Mouse (Mus musculus) thymus, adult 2 months (tissue): Measurements from ENCODE around the gene Fbxo6. TPM values are rescaled to one million over a fixed set of nuclear protein-coding genes. Genes with fewer than 3 reads are reported as not detected.
"Not testable (repeated sequence)": the region's sequence is repeated elsewhere in the genome, so short reads cannot be mapped to it uniquely, and the experiment has no call there.

Experiments used
- DNase-seq: peaks from one replicate; pipeline ENCODE4 v3.0.0; 2021
- H3K27ac ChIP-seq: fragments of 200-500 bp; 2 replicates; pipeline ENCODE4 v1.5.1; 2012; ENCODE audit warnings: low read length, control low read depth; ENCODE audit not compliant: control insufficient read depth, insufficient read depth
- H3K27me3 ChIP-seq: fragments of 200-500 bp; 2 replicates; pipeline ENCODE4 v1.6.1; 2012; ENCODE audit warnings: mild to moderate bottlenecking, low read length, moderate library complexity, mixed read lengths; ENCODE audit not compliant: control insufficient read depth, insufficient read depth
- H3K36me3 ChIP-seq: fragments of 200-500 bp; 2 replicates; pipeline ENCODE4 v1.6.1; 2012; ENCODE audit warnings: mild to moderate bottlenecking, low read length, moderate library complexity; ENCODE audit not compliant: control insufficient read depth, insufficient read depth
- H3K4me1 ChIP-seq: fragments of 200-500 bp; replicated peaks from 2 replicates; pipeline ENCODE4 v1.6.1; 2012; ENCODE audit warnings: low read length; ENCODE audit not compliant: control insufficient read depth, insufficient read depth
- H3K4me3 ChIP-seq: fragments of 200-500 bp; 2 replicates; pipeline ENCODE4 v1.5.1; 2012; ENCODE audit warnings: mild to moderate bottlenecking, low read length, control low read depth, moderate library complexity; ENCODE audit not compliant: control insufficient read depth, insufficient read depth
- CTCF ChIP-seq: fragments of 200-500 bp; IDR thresholded peaks from 2 replicates; pipeline ENCODE4 v1.5.1; 2012; ENCODE audit warnings: mild to moderate bottlenecking, control low read depth, low read length, moderate library complexity, borderline replicate concordance; ENCODE audit not compliant: control insufficient read depth, poor library complexity, insufficient read depth; ENCODE audit errors: extremely low read depth
- POLR2A ChIP-seq: fragments of 200-500 bp; IDR thresholded peaks from 2 replicates; pipeline ENCODE4 v1.6.1; 2012; ENCODE audit warnings: mild to moderate bottlenecking, low read length, control low read depth, moderate library complexity; ENCODE audit not compliant: control insufficient read depth, poor library complexity, insufficient read depth; ENCODE audit errors: extremely low read depth
- WGBS: fragments of 180-500 bp; shearing (Covaris S2); methylation state at CpG from one replicate; pipeline ENCODE4 v1.1.7; 2018; 5-methylcytosine and 5-hydroxymethylcytosine counted together
- polyA plus RNA-seq: library from polyadenylated mRNA; depleted of rRNA; stranded (reverse); fragments of >200 nt; gene quantifications from 2 replicates; pipeline ENCODE4 v1.2.3, GENCODE M21; 2012; rRNA removed

Fbxo6 gene
- 41.8 and 50.9 TPM in 2 replicates for polyA plus RNA-seq

- TF ChIP-seq POLR2A, result peak; percentile 54; the same call in 1 of the 2 replicates
- TF ChIP-seq CTCF, result peak; percentile 81; the same call in 1 of the 2 replicates
- Histone ChIP-seq H3K4me3 (peak within 1 kb of the TSS; percentile 96), H3K27me3 (no peaks in the 10 kb centered on the region), H3K27ac (no peak within 1 kb of the TSS), H3K4me1 (peaks cover 8% of the 10 kb centered on the region), H3K36me3 (no peaks in the 10 kb centered on the region; the same call in 1 of the 2 replicates)
- WGBS, result under 1% methylated on average over 67 of the region's 67 CpGs
- peak; percentile 88 for DNase-seq
Observed at GRCm38 (mm10) chr4:148151267-148152168, at the start of gene Fbxo6. TSS of gene Fbxo6 (minus strand) at chr4:148152140.

DNA sequence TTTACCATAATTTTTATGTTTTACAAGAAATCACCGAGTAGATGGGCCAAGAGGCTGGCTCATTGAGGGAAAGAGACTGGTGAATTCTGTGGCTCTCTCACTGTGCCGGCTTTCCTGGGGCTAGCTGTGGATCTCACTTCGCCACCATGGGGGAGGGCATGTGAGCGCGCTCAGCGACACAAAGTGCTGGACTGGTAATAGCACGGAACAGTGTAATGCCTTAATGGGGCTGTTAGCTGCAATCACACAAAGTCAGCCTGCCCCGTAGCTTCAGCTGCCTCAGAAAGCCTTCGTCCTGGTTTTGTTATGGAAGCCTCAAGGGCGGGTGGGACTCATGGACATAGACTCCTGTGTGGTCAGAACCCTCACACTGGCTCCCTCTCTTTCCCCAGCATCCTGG is 46.8 kb upstream of the Fbxo6 start:
- no peak for DNase-seq
- H3K27me3 ChIP-seq, result no peaks in the 10 kb centered on the region
- TF ChIP-seq POLR2A, result no peak
- TF ChIP-seq CTCF, result no peak
- no peak overlapping the region for H3K27ac ChIP-seq
- no peak overlapping the region for H3K4me3 ChIP-seq
- WGBS, result 65% methylated on average over 10 of the region's 10 CpGs
- no peaks in the 10 kb centered on the region for H3K4me1 ChIP-seq
- no peaks in the 10 kb centered on the region for H3K36me3 ChIP-seq

- no peak for DNase-seq
- TF ChIP-seq CTCF (no peak), POLR2A (no peak)
- H3K36me3 ChIP-seq, result no peaks in the 10 kb centered on the region
- H3K27me3 ChIP-seq, result no peaks in the 10 kb centered on the region
- H3K4me3 ChIP-seq, result no peak overlapping the region
- no peak overlapping the region for H3K27ac ChIP-seq
- no peaks in the 10 kb centered on the region for H3K4me1 ChIP-seq
Observed at GRCm38 (mm10) chr4:148194400-148194799, 42.5 kb upstream of the Fbxo6 start.

- no peak overlapping the region for H3K27ac ChIP-seq
- no peaks in the 10 kb centered on the region for H3K4me1 ChIP-seq
- WGBS, result 53% methylated on average over 11 of the region's 11 CpGs
- H3K36me3 ChIP-seq, result no peaks in the 10 kb centered on the region
- TF ChIP-seq POLR2A (no peak), CTCF (no peak)
- no peak for DNase-seq
- no peaks in the 10 kb centered on the region for H3K27me3 ChIP-seq
- H3K4me3 ChIP-seq, result no peak overlapping the region
Observed at GRCm38 (mm10) chr4:148192707-148193245, 40.8 kb upstream of the Fbxo6 start.

DNA sequence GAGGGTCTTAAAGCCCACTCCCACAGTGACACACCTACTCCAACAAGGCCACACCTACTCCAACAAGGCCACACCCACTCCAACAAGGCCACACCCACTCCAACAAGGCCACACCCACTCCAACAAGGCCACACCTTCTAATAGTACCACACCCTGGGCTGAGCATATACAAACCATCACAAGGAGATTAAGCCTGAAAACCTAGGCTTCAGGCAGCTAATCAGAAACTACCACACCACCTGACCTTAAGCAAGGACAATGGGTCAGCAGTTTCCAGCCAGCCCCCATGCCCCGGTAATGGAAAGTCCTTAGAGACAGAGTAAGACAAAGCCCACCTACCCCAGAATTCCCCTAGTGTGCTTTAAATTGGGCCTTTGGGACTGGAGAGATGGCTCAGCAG is 36.8 kb upstream of the Fbxo6 start:
- not testable (repeated sequence) for H3K36me3 ChIP-seq, DNase-seq, H3K27ac ChIP-seq, H3K4me1 ChIP-seq, H3K4me3 ChIP-seq, H3K27me3 ChIP-seq
- WGBS, result 91% methylated on average over 1 of the region's 1 CpGs

GRCm38 (mm10) chr4:148185819-148186218 is 33.9 kb upstream of the Fbxo6 start:
- DNase-seq, result no peak
- WGBS, result 69% methylated on average over 4 of the region's 4 CpGs
- Histone ChIP-seq H3K4me3 (no peak overlapping the region), H3K36me3 (no peaks in the 10 kb centered on the region), H3K4me1 (no peaks in the 10 kb centered on the region), H3K27me3 (no peaks in the 10 kb centered on the region), H3K27ac (no peak overlapping the region)
- TF ChIP-seq CTCF (no peak), POLR2A (no peak)
